Mouse (Mus musculus): ENCODE results near the gene Clec10a.
"Not testable (repeated sequence)": the region's sequence is repeated elsewhere in the genome, so short reads cannot be mapped to it uniquely, and the experiment has no call there.

The Clec10a gene

DNA sequence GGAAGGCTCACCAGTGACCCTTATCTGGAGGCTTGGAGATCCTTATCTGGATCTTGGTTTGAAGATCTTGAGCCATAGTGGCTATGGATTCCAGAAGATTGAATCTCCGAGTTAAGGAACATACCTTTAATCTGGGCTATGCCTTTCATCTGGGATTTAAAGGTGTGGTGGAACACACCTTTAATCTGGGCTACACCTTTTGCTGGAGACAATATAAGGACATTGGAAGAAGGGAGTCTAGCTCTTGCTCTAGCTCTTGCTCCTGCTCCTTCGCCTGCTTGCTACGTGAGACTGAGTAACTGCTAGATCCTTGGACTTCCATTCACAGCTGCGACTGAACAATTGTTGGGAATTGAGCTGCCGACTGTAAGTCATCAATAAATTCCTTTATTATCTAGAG is at the start of gene Clec10a:
Gene Clec10a, plus strand, starts transcription at position 301 of the 400 bp plus-strand sequence.
- in situ Hi-C loops (cut with MboI, MseI), result not testable (repeated sequence)

- in situ Hi-C loops (cut with MboI, MseI), result no loop called here
Observed at GRCm38 (mm10) chr11:70107085-70107484, 48.9 kb upstream of the Clec10a start.

DNA sequence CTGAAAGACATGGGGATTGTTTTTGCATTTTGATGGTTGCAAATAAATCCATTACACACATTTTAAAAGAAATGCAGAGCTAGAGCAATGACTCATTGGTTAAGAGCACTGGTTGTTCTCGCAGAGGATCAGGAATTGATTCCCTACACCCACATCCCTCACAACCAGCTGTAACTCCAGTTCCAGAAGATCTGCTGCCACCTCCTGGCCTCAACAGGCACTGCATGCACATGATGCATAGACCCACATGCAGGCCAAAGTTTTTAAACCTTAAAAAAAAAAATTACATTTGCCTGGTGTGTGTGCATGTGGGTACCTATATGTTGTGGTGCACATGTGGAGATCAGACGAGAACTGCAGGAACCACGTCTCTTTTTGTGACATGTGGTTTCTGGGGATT is 45.9 kb upstream of the Clec10a start:
- in situ Hi-C loops (cut with MboI, MseI), result loop anchor here in 1 of 2 experiments (5.0 kb wide), 1 partner anchor 1078 kb away; no protein-coding TSS in a partner anchor

DNA sequence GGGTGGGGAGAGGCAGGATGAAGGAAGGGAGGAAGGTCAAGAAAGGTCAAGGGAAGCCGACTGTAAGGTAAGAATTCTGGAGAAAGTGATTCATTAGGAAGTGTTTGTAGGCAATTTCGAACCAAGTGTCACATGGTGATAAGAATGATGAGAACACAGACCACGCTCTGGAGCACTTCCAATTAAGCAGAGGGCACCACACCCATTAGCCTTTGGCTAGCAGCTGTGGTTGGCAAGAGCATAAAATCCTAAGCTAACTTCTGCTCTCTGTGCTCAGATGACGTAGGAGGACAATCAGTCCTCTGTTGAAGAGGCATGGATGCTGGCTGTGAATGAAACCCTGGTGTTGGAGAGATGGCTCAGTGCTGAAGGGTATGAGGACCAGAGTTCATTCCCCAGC is 41.4 kb upstream of the Clec10a start:
- in situ Hi-C loops (cut with MboI, MseI), result loop anchor here in 1 of 2 experiments (5.0 kb wide), 1 partner anchor 1082 kb away; no protein-coding TSS in a partner anchor

DNA sequence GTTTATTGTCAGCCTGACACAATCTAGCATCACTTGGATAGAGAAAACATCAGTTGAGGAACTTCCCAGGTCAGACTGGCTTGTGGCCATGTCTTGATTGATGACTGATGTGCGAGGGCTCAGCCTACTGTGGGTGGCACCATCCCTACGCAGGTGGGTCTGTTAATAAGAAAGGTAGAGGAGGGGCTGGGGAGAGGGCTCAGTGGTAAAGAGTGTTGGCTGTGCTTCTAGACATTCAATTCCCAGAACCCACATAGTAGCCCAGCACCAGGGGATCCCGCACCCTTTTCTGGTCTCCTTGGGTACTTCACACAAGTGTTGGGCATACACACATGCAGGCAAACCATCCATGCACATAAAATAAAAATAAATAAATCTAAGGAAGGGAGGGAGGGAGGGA is 40.1 kb upstream of the Clec10a start:
- in situ Hi-C loops (cut with MboI, MseI), result no loop called here

- in situ Hi-C loops (cut with MboI, MseI), result loop anchor here (5.0 kb wide), 2 partner anchors 42 to 892 kb away; no protein-coding TSS in a partner anchor
Observed at GRCm38 (mm10) chr11:70129926-70130379, 26.0 kb upstream of the Clec10a start, which contains the start of gene Mgl2. TSS of gene Mgl2 (plus strand) at chr11:70130329.

GRCm38 (mm10) chr11:70135001-70135400 is 21.0 kb upstream of the Clec10a start:
- in situ Hi-C loops (cut with MboI, MseI), result not testable (repeated sequence)

- in situ Hi-C loops (cut with MboI, MseI), result not testable (repeated sequence)
Observed at GRCm38 (mm10) chr11:70135925-70136324, 20.1 kb upstream of the Clec10a start.

DNA sequence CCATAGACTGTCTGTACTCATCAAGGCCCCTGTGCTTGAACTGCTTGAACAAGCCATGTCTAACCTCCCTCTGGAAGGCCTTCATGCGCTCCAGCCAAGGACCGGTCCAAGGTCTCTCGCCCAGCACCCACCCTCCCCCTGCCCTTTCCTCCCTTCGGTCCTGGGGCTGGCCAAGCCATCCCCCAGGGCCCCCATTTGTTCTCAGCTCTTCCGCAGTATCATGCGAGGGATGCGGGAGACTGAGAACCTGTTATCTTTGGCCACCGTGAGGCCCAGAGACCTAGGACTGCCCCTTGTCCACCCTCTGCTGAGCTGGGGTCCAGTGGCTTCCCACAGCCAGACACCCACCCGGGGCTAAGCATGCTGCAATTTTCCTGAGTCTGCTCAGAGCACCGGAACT is 16.8 kb upstream of the Clec10a start:
- in situ Hi-C loops (cut with MboI, MseI), result no loop called here

DNA sequence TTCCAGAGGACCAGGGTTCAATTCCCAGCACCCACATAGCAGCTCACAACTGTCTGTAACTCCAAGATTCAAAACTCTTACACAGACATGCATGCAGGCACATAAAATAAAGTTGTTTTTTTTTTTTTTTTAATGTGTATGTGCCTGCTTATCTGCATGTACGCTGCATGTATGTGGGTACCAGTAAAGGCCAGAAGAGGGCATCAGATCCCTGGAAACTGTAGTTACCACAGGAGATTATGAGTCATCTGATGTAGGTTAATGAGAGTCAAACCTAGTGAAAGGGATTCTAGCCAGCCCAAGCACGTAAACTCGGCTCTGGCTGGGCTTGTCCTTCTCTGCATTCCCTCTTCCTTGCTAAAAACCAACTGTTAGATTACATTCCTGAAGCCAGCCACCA is 4.9 kb upstream of the Clec10a start:
- in situ Hi-C loops (cut with MboI, MseI), result no loop called here

DNA sequence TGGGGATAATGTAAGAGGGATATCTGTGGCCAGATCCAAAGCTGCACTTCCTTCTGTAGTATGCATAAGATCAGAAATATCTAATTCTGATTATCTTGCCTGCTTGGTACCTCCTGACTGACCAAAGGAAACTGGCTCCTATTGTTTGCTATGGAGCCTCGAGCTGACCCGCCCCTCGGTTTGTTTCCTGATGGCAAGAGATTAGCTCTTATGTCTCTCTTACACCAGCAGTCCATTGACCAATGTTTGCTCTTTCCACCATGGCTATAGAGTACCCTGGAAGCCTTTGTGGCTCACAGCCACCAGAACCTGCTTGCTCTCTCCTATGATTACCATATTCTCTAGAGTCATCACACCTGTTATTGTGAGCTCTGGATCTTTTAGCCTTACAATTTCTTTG is 6.3 kb downstream of the Clec10a start:
- in situ Hi-C loops (cut with MboI, MseI), result no loop called here

- in situ Hi-C loops (cut with MboI, MseI), result loop anchor here in 1 of 2 experiments (5.0 kb wide), 1 partner anchor 94 kb away; no protein-coding TSS in a partner anchor
Observed at GRCm38 (mm10) chr11:70165972-70166921, 10.2 kb downstream of the Clec10a start.

- in situ Hi-C loops (cut with MboI, MseI), result loop anchor here in 1 of 2 experiments (5.0 kb wide), 1 partner anchor 96 kb away; no protein-coding TSS in a partner anchor
Observed at GRCm38 (mm10) chr11:70168136-70168535, 12.1 kb downstream of the Clec10a start.

DNA sequence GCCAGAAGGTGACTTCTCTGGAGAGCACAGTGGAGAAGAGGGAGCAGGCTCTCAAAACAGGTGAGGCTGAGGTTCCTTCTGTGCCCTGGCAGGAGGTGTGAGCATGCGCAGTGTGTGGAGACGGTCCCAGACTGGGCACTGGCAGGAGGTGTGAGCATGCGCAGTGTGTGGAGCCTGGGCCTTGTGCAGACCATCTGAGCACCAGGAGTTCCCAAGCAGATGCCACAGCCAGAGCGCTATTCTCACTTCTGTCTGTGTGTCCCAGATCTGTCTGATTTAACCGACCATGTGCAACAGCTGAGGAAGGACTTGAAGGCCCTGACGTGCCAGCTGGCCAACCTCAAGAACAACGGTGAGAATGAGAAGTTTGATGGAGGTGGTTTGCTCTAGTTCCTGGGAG is 13.5 kb downstream of the Clec10a start:
- in situ Hi-C loops (cut with MboI, MseI), result loop anchor here in 1 of 2 experiments (5.0 kb wide), 1 partner anchor 97 kb away; no protein-coding TSS in a partner anchor

DNA sequence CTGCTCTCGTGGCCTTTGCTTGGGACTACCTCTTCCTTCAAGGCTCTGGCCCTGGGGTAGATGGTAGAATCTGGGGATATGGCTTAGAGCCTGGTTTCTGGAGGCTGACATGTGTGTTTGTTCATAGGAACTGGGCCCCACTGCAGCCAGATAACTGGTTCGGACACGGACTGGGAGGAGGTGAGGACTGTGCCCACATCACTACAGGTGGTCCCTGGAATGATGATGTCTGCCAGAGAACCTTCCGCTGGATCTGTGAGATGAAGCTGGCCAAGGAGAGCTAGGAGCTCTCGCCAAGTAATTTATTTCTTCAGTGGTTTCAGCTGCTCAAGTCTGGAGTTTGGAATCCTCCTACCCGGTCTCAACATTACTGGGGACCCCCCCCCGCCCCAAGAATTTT is 14.3 kb downstream of the Clec10a start:
- in situ Hi-C loops (cut with MboI, MseI), result loop anchor here in 1 of 2 experiments (5.0 to 10.0 kb wide), 2 partner anchors 38 to 115 kb away; partner anchors contain the start of genes Asgr1 and Mgl2

GRCm38 (mm10) chr11:70171181-70171580 is 15.2 kb downstream of the Clec10a start:
- in situ Hi-C loops (cut with MboI, MseI), result loop anchor here in 1 of 2 experiments (5.0 to 10.0 kb wide), 2 partner anchors 39 to 116 kb away; partner anchors contain the start of genes Asgr1 and Mgl2

GRCm38 (mm10) chr11:70171847-70172246 is 15.8 kb downstream of the Clec10a start:
- in situ Hi-C loops (cut with MboI, MseI), result loop anchor here in 1 of 2 experiments (5.0 to 10.0 kb wide), 2 partner anchors 40 to 117 kb away; partner anchors contain the start of genes Asgr1 and Mgl2

GRCm38 (mm10) chr11:70172298-70172697 is 16.3 kb downstream of the Clec10a start:
- in situ Hi-C loops (cut with MboI, MseI), result loop anchor here in 1 of 2 experiments (5.0 to 10.0 kb wide), 2 partner anchors 40 to 117 kb away; partner anchors contain the start of genes Asgr1 and Mgl2

DNA sequence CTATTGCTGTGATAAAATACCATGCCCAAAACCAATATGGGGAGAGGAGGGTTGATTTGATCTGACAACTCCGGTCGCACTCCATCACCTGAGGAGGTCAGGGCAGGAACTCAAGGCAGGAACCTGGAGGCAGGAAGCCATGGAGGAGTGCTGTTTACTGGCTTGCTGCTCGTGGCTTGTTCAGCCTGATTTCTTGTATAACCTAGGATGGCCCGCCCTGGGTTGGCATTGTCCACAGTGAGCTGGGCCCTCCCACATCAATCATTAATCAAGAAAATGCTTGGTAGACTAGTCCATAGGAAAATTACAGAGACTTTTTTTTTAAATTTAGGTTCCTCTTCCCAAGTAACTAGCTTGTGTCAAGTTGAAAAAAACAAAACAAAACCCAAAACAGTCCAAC is 18.5 kb downstream of the Clec10a start:
- in situ Hi-C loops (cut with MboI, MseI), result loop anchor here in 1 of 2 experiments (5.0 to 10.0 kb wide), 2 partner anchors 42 to 120 kb away; partner anchors contain the start of genes Asgr1 and Mgl2

DNA sequence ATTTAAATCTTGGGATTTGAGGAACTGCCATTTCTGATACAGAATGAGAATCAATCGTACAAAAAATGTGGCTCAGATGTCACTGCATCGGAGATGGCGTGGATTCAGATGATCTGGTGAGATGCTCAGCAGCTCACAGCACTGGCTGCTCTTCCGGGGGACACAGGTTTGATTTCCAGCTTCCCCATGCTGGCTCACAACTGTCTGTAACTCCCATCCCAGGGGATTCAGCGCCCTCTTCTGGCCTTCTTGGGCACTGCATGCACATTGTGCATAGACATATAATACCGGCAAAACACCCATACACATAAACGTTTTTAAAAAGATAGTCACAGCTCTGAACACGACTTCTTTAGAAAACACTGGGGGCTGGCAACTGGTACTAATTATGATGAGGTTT is 21.6 kb downstream of the Clec10a start:
- in situ Hi-C loops (cut with MboI, MseI), result loop anchor here in 1 of 2 experiments (5.0 to 10.0 kb wide), 2 partner anchors 35 to 123 kb away; partner anchors contain the start of genes Asgr1 and Slc16a11

DNA sequence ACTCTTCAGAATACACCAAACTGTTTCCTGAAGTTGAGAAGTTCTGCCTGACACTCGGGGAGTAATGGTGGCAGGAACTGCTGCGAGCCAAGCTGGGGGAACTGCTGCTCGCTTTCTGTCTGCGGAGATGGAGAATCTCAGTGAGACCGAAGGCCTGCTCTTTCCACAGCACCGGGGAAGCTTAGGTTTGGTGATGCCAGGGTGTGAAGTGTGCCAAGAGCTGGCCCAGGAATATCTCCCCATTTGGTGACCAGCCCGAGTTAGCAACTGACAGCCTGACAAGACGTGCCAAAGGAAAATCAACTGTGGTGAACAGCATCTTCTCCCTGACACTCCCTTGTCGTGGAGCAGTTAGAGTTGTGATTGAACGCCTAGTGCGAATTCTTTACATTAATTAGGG is 22.3 kb downstream of the Clec10a start:
- in situ Hi-C loops (cut with MboI, MseI), result loop anchor here in 1 of 2 experiments (5.0 to 10.0 kb wide), 2 partner anchors 34 to 124 kb away; partner anchors contain the start of genes Asgr1 and Slc16a11
